Mouse (Mus musculus) layer of hippocampus, adult 18-20 months (tissue): ENCODE measurements around the gene Rab7b. TPM values are rescaled to one million over a fixed set of nuclear protein-coding genes. Genes with fewer than 3 reads are reported as not detected.

Source experiments
- DNase-seq, 2 experiments: peaks; one replicate each; pipeline ENCODE4 v3.0.0; 2022; ENCODE audit warnings: low spot score in 2 of 2
- total RNA-seq, 2 experiments: library from RNA; stranded (reverse); gene quantifications; 2 replicates each; pipeline ENCODE4 v1.2.3; 2021

Gene Rab7b
- total RNA-seq, 2 experiments from 2014 or later: 0.76 to 0.77 TPM

GRCm38 (mm10) chr1:131736494-131736893 is 48.0 kb downstream of the Rab7b start:
- no peak for DNase-seq

GRCm38 (mm10) chr1:131737269-131737668 is 48.8 kb downstream of the Rab7b start:
- DNase-seq: peak; percentile 88 to 91

GRCm38 (mm10) chr1:131738760-131739159 is 50.3 kb downstream of the Rab7b start:
- DNase-seq: no peak

- no peak for DNase-seq
Measured at GRCm38 (mm10) chr1:131739481-131740160, 51.1 kb downstream of the Rab7b start.

- DNase-seq: no peak
Measured at GRCm38 (mm10) chr1:131743868-131744464, 55.5 kb downstream of the Rab7b start, which contains the start of gene Slc26a9. Gene Slc26a9, plus strand, starts transcription at chr1:131744022.

- DNase-seq: no peak
Measured at GRCm38 (mm10) chr1:131745391-131745790, 56.9 kb downstream of the Rab7b start.

- no peak for DNase-seq
Measured at GRCm38 (mm10) chr1:131747761-131748160, 59.3 kb downstream of the Rab7b start.

- no peak for DNase-seq
Measured at GRCm38 (mm10) chr1:131748636-131749035, 60.1 kb downstream of the Rab7b start.

GRCm38 (mm10) chr1:131749706-131750545 is 61.4 kb downstream of the Rab7b start:
- DNase-seq: no peak

- no peak for DNase-seq
Measured at GRCm38 (mm10) chr1:131751181-131751890, 62.8 kb downstream of the Rab7b start.

GRCm38 (mm10) chr1:131751891-131752311 is 63.4 kb downstream of the Rab7b start:
- DNase-seq: peak in 1 of 2 experiments; percentile 29

- no peak for DNase-seq
Measured at GRCm38 (mm10) chr1:131754212-131754829, 65.8 kb downstream of the Rab7b start.

- DNase-seq: peak; percentile 33 to 64
Measured at GRCm38 (mm10) chr1:131754916-131755315, 66.4 kb downstream of the Rab7b start.

GRCm38 (mm10) chr1:131757211-131757610 is 68.7 kb downstream of the Rab7b start:
- no peak for DNase-seq

GRCm38 (mm10) chr1:131758796-131759195 is 70.3 kb downstream of the Rab7b start:
- no peak for DNase-seq

- DNase-seq: no peak
Measured at GRCm38 (mm10) chr1:131759667-131760427, 71.4 kb downstream of the Rab7b start.

- DNase-seq: no peak
Measured at GRCm38 (mm10) chr1:131760428-131760820, 71.9 kb downstream of the Rab7b start.

- no peak for DNase-seq
Measured at GRCm38 (mm10) chr1:131761079-131761831, 72.8 kb downstream of the Rab7b start.

- no peak for DNase-seq
Measured at GRCm38 (mm10) chr1:131763683-131764082, 75.2 kb downstream of the Rab7b start.
